Mouse (Mus musculus): ENCODE data around the gene Gng5. TPM values are rescaled to one million over a fixed set of nuclear protein-coding genes. Genes with fewer than 3 reads are reported as not detected.

Gng5 gene
- polyA plus RNA-seq (2012; rRNA removed) = 126 and 149 TPM in 2 replicates

DNA sequence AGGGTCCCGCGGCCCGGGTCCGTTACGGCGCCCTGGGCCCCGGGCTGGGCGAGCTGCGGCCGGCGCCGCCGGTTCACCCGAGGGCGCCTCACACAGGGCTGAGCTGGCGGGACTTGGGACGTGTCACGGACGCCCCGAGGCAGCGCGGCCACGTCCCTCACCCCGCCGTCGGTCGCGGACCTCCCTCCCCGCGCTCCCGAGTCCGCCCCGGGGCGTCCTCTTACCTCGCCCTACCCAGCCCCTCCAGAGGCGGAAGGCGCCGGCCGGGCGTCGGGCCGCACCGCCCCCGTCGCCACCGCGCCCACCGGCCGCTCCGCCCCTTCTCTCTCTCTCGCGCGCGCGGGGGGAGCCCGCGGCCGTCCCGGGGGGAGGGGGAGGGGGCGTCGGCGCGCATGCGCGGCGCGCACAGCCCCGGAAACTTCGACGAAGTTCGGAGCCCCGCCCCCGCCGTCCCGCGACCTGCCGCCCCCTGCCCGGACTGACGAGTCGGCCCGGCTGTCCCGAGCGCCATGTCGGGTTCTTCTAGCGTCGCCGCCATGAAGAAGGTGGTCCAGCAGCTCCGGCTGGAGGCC lies at the start of gene Gng5, which contains the start of gene Spata1:
Gene Gng5 (plus strand): TSS at position 377 of the 572 bp plus-strand sequence.
Gene Spata1 (minus strand): TSS at position 323 of the 572 bp plus-strand sequence.

DNA sequence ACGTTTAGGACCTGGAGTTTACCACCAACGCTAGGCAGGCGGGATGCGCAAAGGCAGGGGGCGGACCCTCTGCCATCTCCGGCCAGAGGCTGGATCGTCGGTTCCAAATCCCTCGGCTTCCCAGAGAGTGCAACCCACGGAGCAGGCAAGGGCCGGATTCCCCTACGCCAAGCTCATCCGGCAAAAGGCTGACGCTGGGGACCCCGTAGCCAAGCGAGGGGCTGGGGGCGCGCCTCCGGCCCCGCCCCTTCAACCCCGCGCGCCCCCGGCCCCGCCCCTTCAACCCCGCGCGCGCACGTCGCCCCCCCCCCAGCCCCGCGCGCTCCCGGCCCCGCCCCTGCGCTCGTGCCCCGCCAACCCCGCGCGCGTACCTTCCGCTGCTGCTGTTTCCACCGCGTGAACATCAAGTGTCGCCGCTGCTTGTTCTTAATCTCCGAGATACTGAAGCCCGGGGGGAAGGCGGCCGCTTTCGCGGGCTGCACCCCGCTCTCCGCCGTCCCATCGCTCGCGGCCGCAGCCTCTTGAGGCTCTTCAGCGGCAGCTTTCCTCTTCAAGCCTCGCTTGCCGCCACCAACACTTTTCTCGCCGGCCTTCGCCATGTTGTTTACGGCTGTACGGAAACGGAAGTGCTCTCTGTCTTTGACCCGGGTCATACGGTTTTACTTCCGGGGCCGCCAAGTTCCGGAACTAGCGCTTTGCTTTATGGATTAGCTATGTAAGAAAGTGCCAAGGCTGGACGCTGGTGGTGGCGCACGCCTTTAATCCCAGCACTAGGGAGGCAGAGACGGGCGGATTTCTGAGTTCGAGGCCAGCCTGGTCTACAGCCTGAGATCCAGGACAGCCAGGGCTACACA lies 21.4 kb downstream of the Gng5 start, which contains the start of gene Rpf1:
Gene Rpf1 (minus strand): TSS at position 632 of the 854 bp plus-strand sequence.

Other genes starting within 250 kb of the Gng5 start
- 36.1 and 42.8 TPM in 2 replicates for gene Ssx2ip, start 95.2 kb upstream of the Gng5 start, polyA plus RNA-seq (2012; rRNA removed)
- gene Ctbs, start 50.0 kb upstream of the Gng5 start, polyA plus RNA-seq (2012; rRNA removed) = 1.7 and 2.1 TPM in 2 replicates
- gene Spata1, start 54 bp upstream of the Gng5 start, polyA plus RNA-seq (2012; rRNA removed) = 1.3 and 1.6 TPM in 2 replicates
- 24.8 and 25.4 TPM in 2 replicates for gene Rpf1, start 21.6 kb downstream of the Gng5 start, polyA plus RNA-seq (2012; rRNA removed)
- 2.9 and 3.2 TPM in 2 replicates for gene Uox, start 70.6 kb downstream of the Gng5 start, polyA plus RNA-seq (2012; rRNA removed)
- gene Dnase2b, start 115.8 kb downstream of the Gng5 start, polyA plus RNA-seq (2012; rRNA removed) = 0.40 and 0.41 TPM in 2 replicates
- not detected in 2 replicates for gene 4930503B20Rik, start 151.5 kb downstream of the Gng5 start, polyA plus RNA-seq (2012; rRNA removed)
- gene Samd13, start 185.8 kb downstream of the Gng5 start, polyA plus RNA-seq (2012; rRNA removed) = 0.08 and 0.10 TPM in 2 replicates